Mouse (Mus musculus): ENCODE measurements around the gene Mybbp1a.

GRCm38 (mm10) chr11:72481313-72481712 is 40.2 kb downstream of the Mybbp1a start:
- TF ChIP-seq POLR2A (IDR thresholded peaks at IDR 0.05; ENCODE audit: extremely low read depth, insufficient read depth, low read length) (no peak), CTCF (IDR thresholded peaks at IDR 0.05; ENCODE audit: extremely low read depth, insufficient read depth, low read length) (no peak)
